Mouse (Mus musculus) testis, adult 2 months (tissue): ENCODE results near the gene Nbas.

Experiments used
- CTCF ChIP-seq: fragments of 200-500 bp; IDR thresholded peaks from 2 replicates; pipeline ENCODE4 v1.5.1; 2012; ENCODE audit warnings: low read depth, mild to moderate bottlenecking, inconsistent platforms, low read length, moderate library complexity; ENCODE audit not compliant: control insufficient read depth, insufficient read depth, insufficient replicate concordance
- POLR2A ChIP-seq: fragments of 200-500 bp; IDR thresholded peaks from 2 replicates; pipeline ENCODE4 v1.6.1; 2012; ENCODE audit warnings: low read depth, mild to moderate bottlenecking, inconsistent platforms, low read length, moderate library complexity; ENCODE audit not compliant: control insufficient read depth

DNA sequence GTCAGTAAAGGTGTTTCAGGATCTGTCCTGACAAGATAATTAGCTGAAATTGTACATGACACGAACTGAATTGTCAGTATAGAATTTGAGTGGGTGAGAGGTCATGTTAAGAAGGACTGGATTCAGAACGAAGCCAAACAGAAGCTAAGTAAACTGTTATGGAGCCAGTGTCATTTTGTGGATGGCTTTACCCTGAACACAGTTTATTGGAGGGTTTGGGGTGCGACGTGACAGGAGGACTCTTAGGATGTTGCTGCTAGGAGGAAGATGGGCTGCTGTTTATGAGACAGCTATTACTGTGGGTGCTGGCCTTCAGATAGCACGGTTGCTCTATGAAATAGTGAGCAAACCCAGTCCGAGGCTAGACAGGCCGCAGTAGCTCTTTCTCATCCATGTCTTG lies 210.2 kb downstream of the Nbas start:
- TF ChIP-seq CTCF (no peak), POLR2A (no peak)
